Mouse (Mus musculus) hindbrain, embryonic 12.5 days (tissue): ENCODE measurements around the gene Sprr2a2. TPM values are rescaled to one million over a fixed set of nuclear protein-coding genes. Genes with fewer than 3 reads are reported as not detected.
"Not testable (repeated sequence)": the region's sequence is repeated elsewhere in the genome, so short reads cannot be mapped to it uniquely, and the experiment has no call there.

Experiments
- ATAC-seq: fragments of 200-750 bp; cut with Nextera tagmentation; 2 replicates; pipeline ENCODE4 v1.8.0; 2017; ENCODE audit warnings: moderate TSS enrichment; ENCODE audit not compliant: low FRiP score
- H3K27ac ChIP-seq: fragments of 300-500 bp; sonication (generic); 2 replicates; pipeline ENCODE4 v1.5.1; 2016; ENCODE audit warnings: mild to moderate bottlenecking
- H3K27me3 ChIP-seq: fragments of 300-500 bp; sonication (generic); 2 replicates; pipeline ENCODE4 v1.6.1; 2016; ENCODE audit warnings: mild to moderate bottlenecking
- H3K36me3 ChIP-seq: fragments of 300-500 bp; sonication (generic); 2 replicates; pipeline ENCODE4 v1.6.1; 2016; ENCODE audit warnings: mild to moderate bottlenecking
- H3K4me1 ChIP-seq: fragments of 300-500 bp; sonication (generic); 2 replicates; pipeline ENCODE4 v1.6.1; 2016
- H3K4me2 ChIP-seq: fragments of 300-500 bp; sonication (generic); replicated peaks from 2 replicates; pipeline ENCODE4 v1.6.1; 2016; ENCODE audit warnings: mild to moderate bottlenecking
- H3K4me3 ChIP-seq: fragments of 300-500 bp; sonication (generic); 2 replicates; pipeline ENCODE4 v1.5.1; 2016; ENCODE audit warnings: mild to moderate bottlenecking
- H3K9ac ChIP-seq: fragments of 300-500 bp; sonication (generic); 2 replicates; pipeline ENCODE4 v1.6.1; 2016; ENCODE audit warnings: mild to moderate bottlenecking, moderate library complexity
- H3K9me3 ChIP-seq: fragments of 300-500 bp; sonication (generic); replicated peaks from 2 replicates; pipeline ENCODE4 v1.6.1; 2016; ENCODE audit warnings: mild to moderate bottlenecking
- WGBS: fragments of 180-500 bp; shearing (Covaris S2); methylation state at CpG from one replicate; pipeline ENCODE4 v1.1.7; 2016; 5-methylcytosine and 5-hydroxymethylcytosine counted together
- polyA plus RNA-seq: library from polyadenylated mRNA; unstranded; fragments of >200 nt; fragmentation: Nextera tagmentation; extraction: Ambion mirVana; gene quantifications from 2 replicates; pipeline ENCODE4 v1.2.1, GENCODE M21; 2016

Sprr2a2 gene
- polyA plus RNA-seq, 1 experiment from 2014 or later, result 0.80 TPM

DNA sequence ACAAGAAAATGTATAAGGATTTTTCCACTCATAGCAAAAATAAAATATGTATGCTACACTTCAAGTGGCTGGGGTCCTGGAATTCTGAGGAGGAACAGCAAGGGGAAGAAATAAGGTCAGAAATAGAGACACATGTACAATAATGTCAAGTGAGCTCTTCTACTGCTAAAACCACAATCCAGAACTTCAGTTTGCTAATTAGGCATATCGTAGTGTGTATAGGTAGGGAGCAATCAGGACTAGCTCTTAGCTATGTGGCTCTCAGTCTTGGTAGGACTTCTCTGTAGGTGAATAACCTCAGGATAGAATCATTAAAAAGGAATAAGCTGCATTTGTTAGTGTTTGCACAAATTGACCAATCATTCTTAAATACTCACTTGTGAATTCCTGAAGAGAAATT lies 23.5 kb downstream of the Sprr2a2 start:
- not testable (repeated sequence) for ATAC-seq, H3K4me1 ChIP-seq, H3K27ac ChIP-seq, H3K4me3 ChIP-seq, H3K4me2 ChIP-seq, H3K27me3 ChIP-seq, H3K9ac ChIP-seq, H3K9me3 ChIP-seq, H3K36me3 ChIP-seq
- WGBS, result no CpG with 5 or more reads among the region's 1 CpGs

DNA sequence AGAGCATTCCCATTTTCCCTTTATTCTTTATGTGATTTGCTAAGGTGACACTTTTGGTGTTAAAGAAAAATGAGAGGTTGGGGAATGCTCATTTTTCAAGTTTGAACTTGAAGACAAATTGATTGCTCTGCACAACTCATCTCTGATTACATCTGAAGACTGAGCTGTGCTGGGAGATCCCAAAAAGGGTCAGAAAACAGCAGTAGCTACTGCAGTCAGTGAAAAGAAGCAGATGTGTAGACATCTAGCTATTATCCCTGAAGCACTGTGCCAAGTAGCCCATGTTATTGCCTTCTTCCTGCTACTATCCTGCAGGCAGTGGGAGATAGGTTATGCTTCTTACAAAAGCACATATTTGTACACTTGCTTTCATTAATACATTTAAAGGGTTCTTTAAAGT lies 29.1 kb downstream of the Sprr2a2 start:
- H3K4me2 ChIP-seq, H3K9ac ChIP-seq, H3K4me1 ChIP-seq, H3K4me3 ChIP-seq, H3K27me3 ChIP-seq, H3K9me3 ChIP-seq, H3K36me3 ChIP-seq, ATAC-seq, H3K27ac ChIP-seq: not testable (repeated sequence)

DNA sequence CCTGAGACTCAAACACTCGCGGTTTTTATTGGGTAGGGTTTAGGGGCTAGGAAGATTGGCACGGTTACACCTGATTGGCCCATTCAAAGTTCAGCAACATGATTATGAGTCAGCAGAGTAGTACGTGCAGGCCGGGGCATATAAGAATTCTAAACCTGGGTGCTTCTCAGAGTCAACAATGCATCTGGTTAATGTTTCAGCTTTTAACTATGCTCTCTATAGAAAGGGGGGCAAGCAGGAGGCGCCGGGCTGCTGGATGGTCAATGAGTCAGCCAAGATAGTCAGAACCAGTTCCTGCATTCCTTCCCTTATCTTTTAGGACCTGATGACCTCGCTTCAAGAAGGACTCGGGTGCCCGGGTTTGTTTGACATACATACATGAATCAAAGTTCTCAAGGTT lies 30.5 kb downstream of the Sprr2a2 start:
- not testable (repeated sequence) for H3K4me3 ChIP-seq, H3K4me2 ChIP-seq, H3K9me3 ChIP-seq, H3K27me3 ChIP-seq, H3K4me1 ChIP-seq, H3K9ac ChIP-seq, H3K36me3 ChIP-seq, H3K27ac ChIP-seq, ATAC-seq
- whole genome bisulfite sequencing, result no CpG with 5 or more reads among the region's 10 CpGs

DNA sequence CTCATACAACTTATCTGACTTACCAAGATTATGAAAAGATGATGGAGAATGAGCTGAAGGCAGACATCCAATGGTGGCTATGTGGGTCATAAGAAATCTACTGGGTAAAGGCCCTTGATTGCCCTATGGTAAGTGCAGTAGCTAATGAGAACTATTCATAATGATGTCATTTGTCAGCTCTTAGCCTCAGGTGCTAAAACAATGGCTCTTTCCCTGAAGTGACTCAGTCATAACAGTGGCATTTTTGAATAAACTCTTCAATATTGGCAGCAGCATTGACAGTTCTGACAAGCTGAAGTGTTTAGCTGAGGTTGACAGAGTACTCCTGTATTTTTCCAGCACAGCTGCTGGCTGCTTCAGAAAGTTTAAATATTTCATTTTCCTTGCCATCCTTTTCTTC lies 32.8 kb downstream of the Sprr2a2 start:
- not testable (repeated sequence) for H3K27ac ChIP-seq, H3K4me3 ChIP-seq, H3K9ac ChIP-seq, H3K4me1 ChIP-seq, H3K9me3 ChIP-seq, H3K36me3 ChIP-seq, H3K27me3 ChIP-seq, H3K4me2 ChIP-seq
- ATAC-seq, result 0 out of 2 replicates have a peak, but pooled peaks have one; percentile 27

DNA sequence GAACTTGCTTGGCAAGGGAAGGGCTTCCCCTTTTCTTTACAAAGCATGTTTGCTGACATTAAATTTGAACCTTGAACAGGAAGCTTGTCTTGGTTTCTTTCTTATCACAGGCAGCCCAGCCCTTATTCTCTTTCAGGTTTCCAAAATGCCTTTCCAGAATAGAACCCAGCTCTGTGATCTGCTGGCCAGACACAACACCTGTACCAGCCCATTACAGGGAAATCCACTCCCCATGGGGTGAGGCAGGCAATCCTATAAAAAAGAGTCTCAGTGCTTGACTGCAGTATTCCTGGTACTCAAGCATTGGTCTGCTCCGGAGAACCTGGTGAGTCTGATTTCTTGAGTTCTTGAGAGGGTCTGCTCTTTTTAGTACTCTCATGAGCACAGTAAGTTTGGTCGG lies 34.7 kb downstream of the Sprr2a2 start:
- ATAC-seq, H3K4me2 ChIP-seq: not testable (repeated sequence)

DNA sequence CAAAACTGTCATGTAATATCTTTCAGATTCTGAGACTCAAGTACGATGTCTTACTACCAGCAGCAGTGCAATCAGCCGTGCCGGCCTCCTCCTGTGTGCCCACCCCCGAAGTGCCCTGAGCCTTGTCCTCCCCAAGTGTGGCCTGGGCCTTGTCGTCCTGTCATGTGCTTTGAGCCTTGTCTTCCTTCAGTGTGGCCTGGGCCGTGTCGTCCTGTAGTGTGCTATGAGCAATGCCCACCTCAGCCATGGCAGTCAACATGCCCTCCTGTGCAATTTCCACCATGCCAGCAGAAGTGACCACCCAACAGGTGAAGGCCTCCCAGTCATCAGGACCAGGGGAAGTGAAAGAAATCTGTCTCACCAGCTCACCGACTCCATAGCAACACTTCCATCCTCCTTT lies 38.1 kb downstream of the Sprr2a2 start:
- WGBS, result no CpG with 5 or more reads among the region's 8 CpGs
- not testable (repeated sequence) for H3K4me1 ChIP-seq
- peak; percentile 54 for ATAC-seq

More for the DNA sequence above, 34.7 kb downstream of the Sprr2a2 start:
- H3K36me3 ChIP-seq, H3K9me3 ChIP-seq, H3K4me1 ChIP-seq, H3K27me3 ChIP-seq, H3K27ac ChIP-seq, H3K4me3 ChIP-seq, H3K9ac ChIP-seq: not testable (repeated sequence)
- 86% methylated on average over 2 of the region's 2 CpGs for WGBS

DNA sequence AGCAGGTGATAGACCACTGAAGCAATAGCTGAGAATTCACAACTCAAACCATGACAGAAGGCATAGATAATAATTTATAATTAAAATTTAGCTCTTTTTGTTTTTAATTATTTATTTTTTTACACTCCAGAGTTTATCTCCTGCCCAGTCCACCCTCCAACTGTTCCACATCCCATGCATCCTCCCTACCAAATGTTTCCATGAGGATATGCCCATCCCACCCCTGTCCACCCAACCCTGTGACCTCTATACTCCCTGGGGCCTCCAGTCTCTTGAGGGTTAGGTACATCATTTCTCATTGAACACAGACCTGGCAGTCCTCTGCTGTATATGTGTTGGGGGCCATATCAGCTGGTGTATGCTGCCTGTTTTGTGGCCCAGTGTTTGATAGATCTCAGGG lies 42.8 kb downstream of the Sprr2a2 start:
- not testable (repeated sequence) for H3K9me3 ChIP-seq, H3K4me3 ChIP-seq, H3K27me3 ChIP-seq, H3K27ac ChIP-seq, H3K4me2 ChIP-seq, H3K36me3 ChIP-seq, H3K9ac ChIP-seq, H3K4me1 ChIP-seq
- peak; percentile 67 for ATAC-seq

More for the DNA sequence above, 38.1 kb downstream of the Sprr2a2 start:
- not testable (repeated sequence) for H3K36me3 ChIP-seq, H3K4me2 ChIP-seq, H3K27me3 ChIP-seq, H3K9ac ChIP-seq, H3K9me3 ChIP-seq, H3K4me3 ChIP-seq, H3K27ac ChIP-seq

DNA sequence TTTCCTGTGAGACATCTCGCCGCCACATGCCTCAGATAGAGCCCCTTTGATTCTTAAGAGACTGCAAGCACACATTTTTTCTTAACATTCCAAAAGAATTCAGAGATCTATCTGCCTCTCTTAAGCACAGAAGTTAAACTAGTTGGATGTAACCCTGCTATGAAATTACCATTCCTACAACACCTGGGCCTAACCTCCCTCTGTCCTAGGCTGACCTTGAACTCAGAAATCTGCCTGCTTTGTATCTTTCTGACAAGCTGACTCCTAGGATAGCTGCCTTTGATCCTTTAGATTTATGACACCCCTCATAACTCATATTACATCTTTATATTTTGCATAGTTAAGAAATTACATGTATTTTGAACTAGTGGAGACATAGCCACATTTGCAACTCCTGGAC lies 47.7 kb downstream of the Sprr2a2 start:
- H3K4me2 ChIP-seq, H3K36me3 ChIP-seq, H3K4me3 ChIP-seq, H3K27me3 ChIP-seq, H3K9me3 ChIP-seq, H3K9ac ChIP-seq, H3K27ac ChIP-seq, H3K4me1 ChIP-seq: not testable (repeated sequence)
- 0 out of 2 replicates have a peak, but pooled peaks have one; percentile 4 for ATAC-seq
- no CpG with 5 or more reads among the region's 2 CpGs for WGBS

DNA sequence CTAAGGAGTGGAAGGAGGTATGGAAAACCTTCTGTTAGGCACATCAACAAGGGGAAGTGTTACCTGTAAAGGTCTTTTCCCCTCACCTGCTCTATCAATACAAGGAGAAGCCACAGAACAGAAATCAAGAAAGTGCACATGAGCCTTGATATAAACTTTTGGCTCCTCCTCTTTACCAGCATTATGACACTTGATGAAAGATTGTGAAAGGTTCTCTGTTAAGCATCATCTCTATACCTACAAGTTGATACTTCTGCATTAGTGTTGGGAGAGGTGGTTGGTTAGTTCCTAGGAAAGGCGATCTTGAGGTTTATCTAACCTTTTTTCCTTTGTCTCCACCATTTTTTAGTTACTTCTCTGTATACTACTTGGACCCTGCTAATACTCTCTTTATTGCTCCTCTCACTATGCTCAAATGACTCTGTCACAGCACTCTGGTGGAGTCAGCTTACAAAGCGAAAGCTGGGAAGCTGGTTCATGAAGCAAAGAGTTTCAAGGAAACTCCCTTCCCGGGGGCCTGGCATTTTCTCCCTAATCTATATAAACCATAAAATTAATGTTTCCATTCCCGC lies 55.8 kb downstream of the Sprr2a2 start:
- H3K4me1 ChIP-seq, H3K4me3 ChIP-seq, H3K27ac ChIP-seq, H3K4me2 ChIP-seq, ATAC-seq, H3K36me3 ChIP-seq, H3K9me3 ChIP-seq, H3K27me3 ChIP-seq, H3K9ac ChIP-seq: not testable (repeated sequence)
- WGBS, result no CpG with 5 or more reads among the region's 4 CpGs

DNA sequence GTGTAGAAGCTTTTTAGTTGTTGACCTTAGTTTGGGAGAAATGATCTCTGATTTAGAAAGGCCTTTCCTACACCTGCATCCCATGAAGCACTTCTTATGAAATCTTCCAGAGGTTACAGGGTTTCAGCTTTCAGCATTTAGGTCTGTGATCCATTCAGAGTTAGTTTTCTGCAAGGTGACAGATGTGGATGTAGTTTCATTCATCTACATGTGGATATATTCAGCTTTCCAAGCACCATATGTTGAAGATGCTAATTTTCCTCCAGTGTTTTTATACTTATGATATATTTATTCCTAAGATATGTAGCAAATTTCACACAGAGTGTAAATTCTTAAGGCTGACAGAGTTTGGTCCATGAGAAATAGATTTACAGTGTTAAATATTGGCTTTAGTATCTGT lies 57.8 kb downstream of the Sprr2a2 start:
- not testable (repeated sequence) for H3K4me2 ChIP-seq, H3K27me3 ChIP-seq, ATAC-seq, H3K9ac ChIP-seq, H3K27ac ChIP-seq, H3K4me3 ChIP-seq, H3K36me3 ChIP-seq, H3K9me3 ChIP-seq, H3K4me1 ChIP-seq

DNA sequence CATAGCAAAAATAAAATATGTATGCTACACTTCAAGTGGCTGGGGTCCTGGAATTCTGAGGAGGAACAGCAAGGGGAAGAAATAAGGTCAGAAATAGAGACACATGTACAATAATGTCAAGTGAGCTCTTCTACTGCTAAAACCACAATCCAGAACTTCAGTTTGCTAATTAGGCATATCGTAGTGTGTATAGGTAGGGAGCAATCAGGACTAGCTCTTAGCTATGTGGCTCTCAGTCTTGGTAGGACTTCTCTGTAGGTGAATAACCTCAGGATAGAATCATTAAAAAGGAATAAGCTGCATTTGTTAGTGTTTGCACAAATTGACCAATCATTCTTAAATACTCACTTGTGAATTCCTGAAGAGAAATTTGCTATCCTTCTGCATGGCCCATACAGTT lies 58.3 kb downstream of the Sprr2a2 start:
- H3K27me3 ChIP-seq, H3K4me2 ChIP-seq, H3K36me3 ChIP-seq, ATAC-seq, H3K4me1 ChIP-seq, H3K4me3 ChIP-seq, H3K9me3 ChIP-seq, H3K27ac ChIP-seq, H3K9ac ChIP-seq: not testable (repeated sequence)
- no CpG with 5 or more reads among the region's 1 CpGs for WGBS

DNA sequence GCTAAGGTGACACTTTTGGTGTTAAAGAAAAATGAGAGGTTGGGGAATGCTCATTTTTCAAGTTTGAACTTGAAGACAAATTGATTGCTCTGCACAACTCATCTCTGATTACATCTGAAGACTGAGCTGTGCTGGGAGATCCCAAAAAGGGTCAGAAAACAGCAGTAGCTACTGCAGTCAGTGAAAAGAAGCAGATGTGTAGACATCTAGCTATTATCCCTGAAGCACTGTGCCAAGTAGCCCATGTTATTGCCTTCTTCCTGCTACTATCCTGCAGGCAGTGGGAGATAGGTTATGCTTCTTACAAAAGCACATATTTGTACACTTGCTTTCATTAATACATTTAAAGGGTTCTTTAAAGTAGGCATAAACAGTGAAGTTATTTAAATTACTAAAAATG lies 63.9 kb downstream of the Sprr2a2 start:
- H3K4me3 ChIP-seq, H3K27ac ChIP-seq, H3K4me2 ChIP-seq, H3K27me3 ChIP-seq, H3K4me1 ChIP-seq, H3K36me3 ChIP-seq, H3K9me3 ChIP-seq, H3K9ac ChIP-seq: not testable (repeated sequence)
- 0 out of 2 replicates have a peak, but pooled peaks have one; percentile 38 for ATAC-seq

DNA sequence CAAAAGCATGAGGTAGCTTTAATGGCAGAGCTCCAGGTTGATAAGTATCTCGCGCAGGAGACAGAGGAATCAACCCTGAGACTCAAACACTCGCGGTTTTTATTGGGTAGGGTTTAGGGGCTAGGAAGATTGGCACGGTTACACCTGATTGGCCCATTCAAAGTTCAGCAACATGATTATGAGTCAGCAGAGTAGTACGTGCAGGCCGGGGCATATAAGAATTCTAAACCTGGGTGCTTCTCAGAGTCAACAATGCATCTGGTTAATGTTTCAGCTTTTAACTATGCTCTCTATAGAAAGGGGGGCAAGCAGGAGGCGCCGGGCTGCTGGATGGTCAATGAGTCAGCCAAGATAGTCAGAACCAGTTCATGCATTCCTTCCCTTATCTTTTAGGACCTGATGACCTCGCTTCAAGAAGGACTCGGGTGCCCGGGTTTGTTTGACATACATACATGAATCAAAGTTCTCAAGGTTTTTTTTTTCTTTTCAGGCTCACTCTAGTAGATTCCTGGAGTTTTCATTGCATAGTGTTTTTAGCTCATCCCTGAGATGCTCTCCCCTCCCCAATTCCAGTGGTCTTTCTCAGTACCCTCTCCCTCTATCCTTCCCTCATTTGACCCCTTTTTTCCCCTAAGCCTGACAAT lies 65.4 kb downstream of the Sprr2a2 start:
- H3K4me3 ChIP-seq, H3K4me1 ChIP-seq, H3K27ac ChIP-seq, H3K9ac ChIP-seq, H3K9me3 ChIP-seq, H3K4me2 ChIP-seq, ATAC-seq, H3K36me3 ChIP-seq, H3K27me3 ChIP-seq: not testable (repeated sequence)
- WGBS, result 75% methylated on average over 5 of the region's 12 CpGs
